Comparison of ENCODE assay signal across 8 mouse cellular contexts in genomic region chr9:21759718-21760117, GRCm38 (mm10). TPM values are rescaled to one million over a fixed set of nuclear protein-coding genes. Genes with fewer than 3 reads are reported as not detected.
A peak's percentile ranks its signal among the peaks of the same experiment; 100 is the strongest.
DNase-seq lines count a peak whose midpoint lies in the region; ATAC-seq and TF ChIP-seq lines count a peak whose summit lies in the region.

No protein-coding gene starts in this region.

- H3K9me3 ChIP-seq in heart, embryonic 14.5 days (ENCODE audit: control insufficient read depth, low read length), result no peaks in the 10 kb centered on the region
- H3K9me3 ChIP-seq in ES-Bruce4 (replicated peaks; ENCODE audit: control insufficient read depth, insufficient read depth, low read length, poor library complexity, severe bottlenecking), result no peaks in the 10 kb centered on the region
- no peaks in the 10 kb centered on the region for H3K9me3 ChIP-seq in forebrain, embryonic 12.5 days
- H3K9me3 ChIP-seq in liver, embryonic 16.5 days (replicated peaks; ENCODE audit: control insufficient read depth, low read length), result no peaks in the 10 kb centered on the region

- no peak for TF ChIP-seq EP300 in ES-Bruce4 (IDR thresholded peaks at IDR 0.05; ENCODE audit: insufficient read depth, low read depth, low read length)

- TF ChIP-seq CTCF in ES-Bruce4 (IDR thresholded peaks at IDR 0.05; ENCODE audit: low read depth, low read length), result no peak

- ATAC-seq in heart, embryonic 14.5 days (ENCODE audit: insufficient number of reproducible peaks, insufficient read depth, low FRiP score, low read depth), result no peak
- no peak; the same call in none of the 2 replicates for ATAC-seq in forebrain, embryonic 12.5 days (ENCODE audit: low FRiP score)
- ATAC-seq in liver, embryonic 16.5 days (ENCODE audit: low read depth), result no peak

- peaks cover 20% of the 10 kb centered on the region for H3K36me3 ChIP-seq in heart, embryonic 14.5 days (ENCODE audit: control insufficient read depth, insufficient read depth, low read length)
- H3K36me3 ChIP-seq in ES-Bruce4 (ENCODE audit: control insufficient read depth, insufficient read depth, low read length, poor library complexity, severe bottlenecking), result peaks cover 4% of the 10 kb centered on the region; the same call in 1 of the 2 replicates
- peaks cover 28% of the 10 kb centered on the region for H3K36me3 ChIP-seq in forebrain, embryonic 12.5 days (replicated peaks)
- peaks cover 16% of the 10 kb centered on the region for H3K36me3 ChIP-seq in liver, embryonic 16.5 days (ENCODE audit: control insufficient read depth, insufficient read depth)

- peaks cover 17 to 28% of the 10 kb centered on the region in 2 experiments for H3K4me1 ChIP-seq in heart, embryonic 14.5 days (ENCODE audit: control insufficient read depth in 2 of 2, insufficient read depth in 2 of 2, low read length in 2 of 2)
- peaks cover 7% of the 10 kb centered on the region for H3K4me1 ChIP-seq in ES-Bruce4 (ENCODE audit: control insufficient read depth, insufficient read depth, low read length)
- peaks cover 14% of the 10 kb centered on the region for H3K4me1 ChIP-seq in forebrain, embryonic 12.5 days
- peaks cover 34% of the 10 kb centered on the region for H3K4me1 ChIP-seq in liver, embryonic 16.5 days (ENCODE audit: control insufficient read depth, low read depth, low read length)

- no peaks in the 10 kb centered on the region for H3K27me3 ChIP-seq in heart, embryonic 14.5 days (ENCODE audit: control insufficient read depth, insufficient read depth, low read length)
- no peaks in the 10 kb centered on the region for H3K27me3 ChIP-seq in ES-Bruce4 (ENCODE audit: control insufficient read depth, insufficient read depth, low read length, poor library complexity, severe bottlenecking)
- no peaks in the 10 kb centered on the region for H3K27me3 ChIP-seq in forebrain, embryonic 12.5 days
- no peaks in the 10 kb centered on the region for H3K27me3 ChIP-seq in liver, embryonic 16.5 days (ENCODE audit: control insufficient read depth, insufficient read depth, low read depth, low read length)

- H3K27ac ChIP-seq in heart, embryonic 14.5 days (replicated peaks in 1 of 2; ENCODE audit: control insufficient read depth in 1 of 2, insufficient read depth in 1 of 2, low read depth in 2 of 2, low read length in 2 of 2), result peak overlapping the region in 1 of 2 experiments; percentile 2; a peak in 1 of 4 replicates
- H3K27ac ChIP-seq in ES-Bruce4 (ENCODE audit: insufficient read depth, low read length), result no peak overlapping the region
- H3K27ac ChIP-seq in forebrain, embryonic 12.5 days, result peak overlapping the region; percentile 51; the same call in 1 of the 2 replicates
- peak overlapping the region; percentile 78 for H3K27ac ChIP-seq in liver, embryonic 16.5 days (ENCODE audit: low read length)

- WGBS in heart, embryonic 14.5 days, result 1% methylated on average over 20 of the region's 20 CpGs
- under 1% methylated on average over 19 of the region's 20 CpGs for WGBS in forebrain, embryonic 12.5 days
- WGBS in liver, embryonic 16.5 days (ENCODE audit: insufficient replicate concordance), result under 1% methylated on average over 20 of the region's 20 CpGs

- no peak for DNase-seq in heart, adult 11 months
- no peak for DNase-seq in adipocyte (ENCODE audit: low spot score)
- no peak for DNase-seq in cerebellum, postnatal 10 days
- no peak for DNase-seq in adrenal gland, postnatal 36 days

- H3K4me2 ChIP-seq in heart, embryonic 14.5 days (ENCODE audit: low read length), result peak overlapping the region; percentile 77
- H3K4me2 ChIP-seq in forebrain, embryonic 12.5 days, result peak overlapping the region; percentile 74
- peak overlapping the region; percentile 64 for H3K4me2 ChIP-seq in liver, embryonic 16.5 days (ENCODE audit: low read depth, low read length)

- no peak for TF ChIP-seq POLR2A in ES-Bruce4 (IDR thresholded peaks at IDR 0.05; ENCODE audit: insufficient read depth, low read length)

- H3K4me3 ChIP-seq in heart, embryonic 14.5 days (ENCODE audit: control insufficient read depth in 1 of 2, insufficient read depth in 1 of 2, low read depth in 1 of 2, low read length in 2 of 2), result peak overlapping the region; percentile 67 to 87
- peak overlapping the region; percentile 74 for H3K4me3 ChIP-seq in ES-Bruce4 (ENCODE audit: low read depth, low read length)
- peak overlapping the region; percentile 85 for H3K4me3 ChIP-seq in forebrain, embryonic 12.5 days (replicated peaks)
- peak overlapping the region; percentile 93 for H3K4me3 ChIP-seq in liver, embryonic 16.5 days (ENCODE audit: low read depth, low read length)

- peak overlapping the region; percentile 77 for H3K9ac ChIP-seq in heart, embryonic 14.5 days (ENCODE audit: low read length)
- peak overlapping the region; percentile 88 for H3K9ac ChIP-seq in ES-Bruce4 (ENCODE audit: low read depth, poor library complexity, severe bottlenecking)
- peak overlapping the region; percentile 77 for H3K9ac ChIP-seq in forebrain, embryonic 12.5 days
- H3K9ac ChIP-seq in liver, embryonic 16.5 days (ENCODE audit: low read depth, low read length), result peak overlapping the region; percentile 93

RNA-seq across cellular contexts. Expression of gene Spc24, which starts 0.4 kb away (rescaled TPM):
- polyA plus RNA-seq in heart, embryonic 14.5 days (2014; fragmentation: Nextera tagmentation; extraction: Ambion mirVana), result 82.9 and 97.9 TPM in 2 replicates
- 56.6 and 62.5 TPM in 2 replicates for polyA plus RNA-seq in ES-Bruce4 (2011; ENCODE audit: insufficient read depth, insufficient read length, low read depth, missing spikeins)
- 112 and 118 TPM in 2 replicates for polyA plus RNA-seq in forebrain, embryonic 12.5 days (2016; fragmentation: Nextera tagmentation; extraction: Ambion mirVana)
- polyA plus RNA-seq in liver, embryonic 16.5 days (2015; fragmentation: Nextera tagmentation; extraction: Ambion mirVana), result 68.0 and 75.7 TPM in 2 replicates
- total RNA-seq in adrenal gland, postnatal 36 days (2021), result 1 to 10 TPM; 2.3 to 3.9 TPM

RNA-seq across cellular contexts. Expression of gene Ldlr, which starts 36.4 kb away (rescaled TPM):
- polyA plus RNA-seq in heart, embryonic 14.5 days (2014; fragmentation: Nextera tagmentation; extraction: Ambion mirVana), result 7.3 and 10.8 TPM in 2 replicates
- 79.3 and 80.6 TPM in 2 replicates for polyA plus RNA-seq in ES-Bruce4 (2011; ENCODE audit: insufficient read depth, insufficient read length, low read depth, missing spikeins)
- 34.1 and 40.3 TPM in 2 replicates for polyA plus RNA-seq in forebrain, embryonic 12.5 days (2016; fragmentation: Nextera tagmentation; extraction: Ambion mirVana)
- 23.9 and 29.3 TPM in 2 replicates for polyA plus RNA-seq in liver, embryonic 16.5 days (2015; fragmentation: Nextera tagmentation; extraction: Ambion mirVana)
- 100 to 1,000 TPM; 119 to 184 TPM for total RNA-seq in adrenal gland, postnatal 36 days (2021)

RNA-seq across cellular contexts. Expression of gene Kank2, which starts 38.8 kb away (rescaled TPM):
- 11.1 and 11.6 TPM in 2 replicates for polyA plus RNA-seq in heart, embryonic 14.5 days (2014; fragmentation: Nextera tagmentation; extraction: Ambion mirVana)
- 62.3 and 63.5 TPM in 2 replicates for polyA plus RNA-seq in ES-Bruce4 (2011; ENCODE audit: insufficient read depth, insufficient read length, low read depth, missing spikeins)
- 6.1 and 6.2 TPM in 2 replicates for polyA plus RNA-seq in forebrain, embryonic 12.5 days (2016; fragmentation: Nextera tagmentation; extraction: Ambion mirVana)
- 3.8 and 5.0 TPM in 2 replicates for polyA plus RNA-seq in liver, embryonic 16.5 days (2015; fragmentation: Nextera tagmentation; extraction: Ambion mirVana)
- 10 to 100 TPM; 31.2 to 38.3 TPM for total RNA-seq in adrenal gland, postnatal 36 days (2021)
